Mouse (Mus musculus) heart, postnatal 0 days (tissue): ENCODE measurements at regions not wholly inside any gene's neighbourhood (a gene's known extent, or its start where the extent isn't known, plus 50 kb on each side); places are given as distances from the start of the nearest gene placed in this dataset.
"Not testable (repeated sequence)": the region's sequence is repeated elsewhere in the genome, so short reads cannot be mapped to it uniquely, and the experiment has no call there.

Source experiments
- ATAC-seq: fragments of 200-750 bp; cut with Nextera tagmentation; 2 replicates; pipeline ENCODE4 v1.8.0; 2017; ENCODE audit warnings: low read depth, moderate number of reproducible peaks, moderate library complexity; ENCODE audit not compliant: insufficient read depth
- DNase-seq: peaks from one replicate; pipeline ENCODE4 v3.0.0-alpha.2; 2016; ENCODE audit warnings: low spot score
- H3K27ac ChIP-seq: fragments of 300-500 bp; sonication (generic); 2 replicates; pipeline ENCODE4 v1.5.1; 2014; ENCODE audit warnings: low read depth, mild to moderate bottlenecking
- H3K27me3 ChIP-seq: fragments of 300-500 bp; sonication (generic); 2 replicates; pipeline ENCODE4 v1.6.1; 2014; ENCODE audit warnings: low read length, mixed read lengths; ENCODE audit not compliant: control insufficient read depth, insufficient read depth
- H3K36me3 ChIP-seq: fragments of 300-500 bp; sonication (generic); replicated peaks from 2 replicates; pipeline ENCODE4 v1.6.1; 2014; ENCODE audit warnings: low read length, mixed read lengths; ENCODE audit not compliant: control insufficient read depth, insufficient read depth
- H3K4me1 ChIP-seq: fragments of 300-500 bp; sonication (generic); 2 replicates; pipeline ENCODE4 v1.6.1; 2014; ENCODE audit warnings: antibody characterized with exemption; ENCODE audit not compliant: control insufficient read depth, insufficient read depth
- H3K4me2 ChIP-seq: fragments of 300-500 bp; sonication (generic); 2 replicates; pipeline ENCODE4 v1.6.1; 2014; ENCODE audit warnings: low read depth, mild to moderate bottlenecking, low read length, moderate library complexity
- H3K4me3 ChIP-seq: fragments of 300-500 bp; sonication (generic); 2 replicates; pipeline ENCODE4 v1.5.1; 2014; ENCODE audit warnings: low read depth, low read length
- H3K9ac ChIP-seq: fragments of 300-500 bp; sonication (generic); replicated peaks from 2 replicates; pipeline ENCODE4 v1.6.1; 2014; ENCODE audit warnings: low read depth, low read length, mixed read lengths
- H3K9me3 ChIP-seq: fragments of 300-500 bp; sonication (generic); replicated peaks from 2 replicates; pipeline ENCODE4 v1.6.1; 2016; ENCODE audit warnings: low read length; ENCODE audit not compliant: control insufficient read depth
- CTCF ChIP-seq: IDR thresholded peaks from 2 replicates; pipeline ENCODE4 v1.5.1; 2016; ENCODE audit warnings: antibody characterized with exemption, control low read depth, low read depth
- EP300 ChIP-seq: IDR thresholded peaks from 2 replicates; pipeline ENCODE4 v1.6.1; 2016; ENCODE audit warnings: antibody characterized with exemption, low read depth
- WGBS: fragments of 180-500 bp; shearing (Covaris S2); extraction: QIAGEN DNeasy Blood & Tissue Kit; methylation state at CpG from one replicate; pipeline ENCODE4 v1.1.7; 2014; 5-methylcytosine and 5-hydroxymethylcytosine counted together

DNA sequence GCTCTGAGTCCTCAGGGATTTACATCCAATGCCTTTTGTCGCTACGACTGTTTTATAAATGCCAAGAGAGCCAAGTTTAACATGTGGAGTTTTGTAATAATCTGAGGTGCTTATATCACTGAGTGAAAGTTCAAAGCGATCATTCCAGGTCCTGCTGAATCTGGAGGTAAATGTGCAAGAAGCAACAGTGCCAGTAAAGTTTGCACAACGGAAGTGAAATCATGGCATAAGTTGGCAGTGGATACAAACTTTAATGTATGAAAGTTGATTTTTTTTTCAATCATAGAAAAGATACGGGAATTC is 786.8 kb upstream of the Pou3f3 start:
- Histone ChIP-seq H3K27me3 (no peaks in the 10 kb centered on the region), H3K9me3 (no peaks in the 10 kb centered on the region), H3K9ac (no peak overlapping the region), H3K27ac (no peak overlapping the region), H3K36me3 (no peaks in the 10 kb centered on the region), H3K4me1 (no peaks in the 10 kb centered on the region), H3K4me3 (no peak overlapping the region), H3K4me2 (no peak overlapping the region)
- ATAC-seq, result no peak
- WGBS, result 85% methylated on average over 5 of the region's 5 CpGs
- TF ChIP-seq CTCF (no peak), EP300 (no peak)
- no peak for DNase-seq

DNA sequence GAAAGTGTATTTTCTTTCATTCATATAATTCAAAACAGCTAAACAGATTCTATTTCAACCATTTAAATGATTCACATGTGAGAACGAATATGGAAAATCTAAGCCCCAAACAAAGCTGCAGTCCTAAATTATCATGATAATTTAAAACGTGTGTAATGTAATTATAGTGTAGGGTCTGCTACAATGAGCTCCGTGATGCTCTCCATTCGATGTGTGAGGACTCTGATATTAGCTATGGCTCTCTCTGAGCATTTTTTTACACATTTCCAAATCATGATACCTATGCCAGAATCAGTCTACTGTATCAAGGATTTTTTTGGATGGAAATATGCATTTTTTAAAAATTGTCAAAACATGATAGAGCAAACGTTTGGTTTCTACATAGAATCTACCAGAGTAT is 785.8 kb upstream of the Pou3f3 start:
- no peak overlapping the region for H3K4me3 ChIP-seq
- ATAC-seq (no peak), DNase-seq (no peak)
- H3K27ac ChIP-seq, result no peak overlapping the region
- H3K36me3 ChIP-seq, result no peaks in the 10 kb centered on the region
- H3K27me3 ChIP-seq, result no peaks in the 10 kb centered on the region
- no peak overlapping the region for H3K4me2 ChIP-seq
- H3K9ac ChIP-seq, result no peak overlapping the region
- TF ChIP-seq EP300 (no peak), CTCF (no peak)
- 69% methylated on average over 5 of the region's 5 CpGs for WGBS
- no peaks in the 10 kb centered on the region for H3K9me3 ChIP-seq
- H3K4me1 ChIP-seq, result no peaks in the 10 kb centered on the region

DNA sequence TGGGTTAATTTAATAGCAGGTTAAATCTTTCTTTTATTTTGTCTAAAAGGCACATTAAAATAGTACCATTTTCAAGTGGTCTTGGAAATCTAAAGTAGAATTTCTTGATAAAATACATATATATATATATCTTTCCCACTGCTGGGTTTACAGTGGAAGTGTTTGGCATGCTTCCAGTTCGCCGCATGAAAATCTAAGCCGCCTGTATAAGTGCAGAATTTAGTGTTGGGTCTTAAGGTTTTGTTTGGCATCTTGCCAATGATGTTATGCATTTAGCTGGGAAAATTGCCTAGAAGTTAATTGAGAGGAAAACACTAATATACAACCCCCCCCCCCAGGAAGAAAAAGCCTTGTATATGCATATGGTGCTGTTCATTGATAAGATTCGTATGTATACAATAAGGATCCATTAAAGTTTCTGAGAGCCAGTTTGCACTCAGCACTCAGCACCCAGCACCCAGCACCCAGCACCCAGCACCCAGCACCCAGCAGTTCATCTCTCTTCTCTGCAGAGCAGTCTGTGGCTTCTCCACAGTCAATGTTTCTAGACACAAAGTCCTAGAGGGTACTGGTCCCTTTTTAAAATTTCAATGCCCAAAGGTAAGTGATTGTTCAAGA is 778.7 kb upstream of the Pou3f3 start:
- Histone ChIP-seq H3K4me3 (no peak overlapping the region), H3K27ac (no peak overlapping the region), H3K27me3 (no peaks in the 10 kb centered on the region), H3K4me2 (no peak overlapping the region), H3K9me3 (no peaks in the 10 kb centered on the region), H3K36me3 (no peaks in the 10 kb centered on the region), H3K9ac (no peak overlapping the region), H3K4me1 (no peaks in the 10 kb centered on the region)
- no peak for TF ChIP-seq EP300
- no peak for TF ChIP-seq CTCF
- ATAC-seq, result no peak
- no peak for DNase-seq
- WGBS, result 43% methylated on average over 4 of the region's 4 CpGs

DNA sequence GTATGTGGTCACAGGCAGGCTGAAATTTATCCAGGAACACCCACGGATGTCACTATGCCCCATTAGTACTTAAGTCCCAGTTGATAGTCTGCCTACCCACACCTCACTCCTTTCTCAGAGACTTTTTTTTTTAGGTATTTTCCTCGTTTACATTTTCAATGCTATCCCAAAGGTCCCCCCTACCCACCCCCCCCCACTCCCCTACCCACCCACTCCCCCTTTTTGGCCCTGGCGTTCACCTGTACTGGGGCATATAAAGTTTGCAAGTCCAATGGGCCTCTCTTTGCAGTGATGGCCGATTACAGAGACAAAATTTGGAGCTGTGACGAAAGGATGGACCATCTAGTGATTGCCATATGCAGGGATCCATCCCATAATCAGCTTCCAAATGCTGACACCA is 777.8 kb upstream of the Pou3f3 start:
- WGBS, result 76% methylated on average over 5 of the region's 5 CpGs
- ATAC-seq, result not testable (repeated sequence)

DNA sequence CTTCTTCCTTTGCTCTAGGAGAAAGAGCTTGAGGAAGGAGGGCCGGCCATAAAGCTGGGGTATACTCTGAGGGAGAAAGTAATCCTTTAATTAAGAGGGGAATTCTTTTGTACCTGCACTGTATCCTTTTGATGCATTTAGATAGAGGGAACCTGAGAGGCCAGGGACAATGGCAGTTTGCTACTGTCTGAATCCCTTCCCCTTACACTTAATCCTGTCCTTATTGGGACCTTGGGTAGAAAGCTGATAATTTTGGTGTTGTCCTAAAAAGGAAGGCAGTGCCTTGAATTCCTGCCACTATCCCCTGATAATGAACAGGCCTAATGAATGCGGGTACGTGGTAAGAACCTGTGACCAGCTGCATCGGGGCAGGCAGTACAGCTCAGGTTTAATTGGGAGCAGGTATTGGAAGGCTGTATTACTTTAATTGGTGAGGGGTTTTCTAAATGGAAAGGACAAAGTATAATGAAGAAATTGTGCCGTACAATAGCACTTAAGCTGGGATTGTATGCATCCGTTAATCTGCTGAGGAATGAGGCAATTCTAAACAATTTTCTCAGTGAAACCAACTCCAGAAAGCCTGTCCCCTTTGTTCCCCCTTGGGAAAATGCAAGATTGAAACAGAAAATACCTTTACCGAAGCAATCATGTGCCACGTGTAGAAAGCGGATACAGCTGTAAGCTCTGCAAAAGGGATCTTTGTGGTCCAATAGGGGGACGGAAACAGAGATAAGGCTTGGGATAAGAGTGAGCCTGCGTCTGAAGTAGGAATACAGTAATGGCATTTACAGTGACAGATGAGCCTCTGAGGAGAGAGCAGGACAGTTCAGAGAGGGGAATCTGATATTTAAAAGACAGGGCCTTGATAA is 776.9 kb upstream of the Pou3f3 start:
- Histone ChIP-seq H3K4me3 (no peak overlapping the region), H3K4me1 (no peaks in the 10 kb centered on the region), H3K9ac (no peak overlapping the region), H3K27me3 (no peaks in the 10 kb centered on the region), H3K36me3 (no peaks in the 10 kb centered on the region), H3K27ac (no peak overlapping the region), H3K9me3 (no peaks in the 10 kb centered on the region), H3K4me2 (peak overlapping the region; percentile 40)
- DNase-seq (no peak), ATAC-seq (no peak)
- TF ChIP-seq EP300 (no peak), CTCF (no peak)
- 28% methylated on average over 11 of the region's 11 CpGs for WGBS

More for the DNA sequence above, 777.8 kb upstream of the Pou3f3 start:
- H3K27me3 ChIP-seq, H3K36me3 ChIP-seq, H3K4me3 ChIP-seq, H3K9ac ChIP-seq, H3K4me2 ChIP-seq, H3K9me3 ChIP-seq, H3K27ac ChIP-seq, DNase-seq, H3K4me1 ChIP-seq: not testable (repeated sequence)

DNA sequence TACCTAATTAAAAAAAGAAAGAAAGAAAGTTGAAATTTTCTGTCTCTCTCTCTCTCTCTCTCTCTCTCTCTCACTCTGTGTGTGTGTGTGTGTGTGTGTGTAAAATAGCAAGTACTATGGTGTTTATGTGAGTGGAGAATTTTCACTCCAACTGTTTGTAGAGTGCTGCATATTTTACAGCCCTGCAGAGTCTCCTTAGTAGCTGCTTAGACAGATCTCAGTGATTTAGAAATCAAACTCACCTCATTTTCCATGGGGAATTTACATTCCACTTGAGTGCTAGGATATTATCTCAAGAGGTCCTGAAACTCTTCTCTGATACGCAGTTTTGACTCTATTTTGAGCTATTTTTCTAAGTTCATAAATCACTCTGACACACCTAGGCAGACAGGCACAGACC is 761.8 kb upstream of the Pou3f3 start:
- Histone ChIP-seq H3K4me1 (no peaks in the 10 kb centered on the region), H3K27ac (no peak overlapping the region), H3K4me2 (no peak overlapping the region), H3K9me3 (no peaks in the 10 kb centered on the region), H3K4me3 (no peak overlapping the region), H3K27me3 (no peaks in the 10 kb centered on the region), H3K9ac (no peak overlapping the region), H3K36me3 (no peaks in the 10 kb centered on the region)
- no peak for ATAC-seq
- TF ChIP-seq EP300, result no peak
- TF ChIP-seq CTCF, result no peak
- 26% methylated on average over 1 of the region's 1 CpGs for WGBS
- DNase-seq, result no peak
